Mouse (Mus musculus): ENCODE results near the gene Gpr182. TPM values are rescaled to one million over a fixed set of nuclear protein-coding genes. Genes with fewer than 3 reads are reported as not detected.
"Not testable (repeated sequence)": the region's sequence is repeated elsewhere in the genome, so short reads cannot be mapped to it uniquely, and the experiment has no call there.

Gpr182 gene
- 0.28 and 0.45 TPM in 2 replicates for polyA plus RNA-seq (2014; fragmentation: Nextera tagmentation; extraction: Ambion mirVana)

DNA sequence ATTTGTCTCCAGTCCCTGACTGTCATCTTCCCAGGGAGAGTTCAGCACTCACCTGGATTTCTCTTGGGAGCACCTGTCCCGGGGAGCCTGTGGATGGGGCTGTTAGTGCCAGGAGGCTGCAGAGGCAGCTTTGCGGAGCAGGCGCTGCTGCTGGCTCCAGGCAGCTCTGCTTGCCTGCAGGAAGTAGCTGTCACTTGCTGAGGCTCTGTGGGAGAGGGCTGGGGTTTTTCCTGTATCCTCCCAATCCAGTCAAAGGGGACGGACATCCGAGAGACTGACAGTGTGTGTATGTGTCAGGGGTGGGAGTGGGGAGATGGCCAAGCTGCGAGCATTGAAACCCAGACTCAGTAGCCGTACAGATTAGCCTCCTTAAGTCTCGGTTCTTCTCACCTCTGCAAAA, at the start of gene Gpr182:
TSS of gene Gpr182 (minus strand) at position 185 of the 400 bp plus-strand sequence.
- no peaks in the 10 kb centered on the region for H3K4me1 ChIP-seq (ENCODE audit: control insufficient read depth, insufficient read depth, low read length)
- H3K36me3 ChIP-seq (replicated peaks; ENCODE audit: control insufficient read depth, insufficient read depth, low read depth, low read length), result 0 out of 2 replicates have a peak, but pooled peaks cover 2% of the 10 kb centered on the region
- DNase-seq (ENCODE audit: low spot score) (no peak), ATAC-seq (replicated peaks; ENCODE audit: insufficient number of reproducible peaks, low FRiP score, low TSS enrichment, low read depth) (no peak)
- H3K27ac ChIP-seq (replicated peaks; ENCODE audit: low read depth, low read length), result no peak within 1 kb of the TSS
- WGBS, result 41% methylated on average over 8 of the region's 8 CpGs
- H3K27me3 ChIP-seq (ENCODE audit: control insufficient read depth, insufficient read depth, low read length), result no peaks in the 10 kb centered on the region
- no peak within 1 kb of the TSS for H3K4me2 ChIP-seq (ENCODE audit: low read depth, low read length)
- no peak within 1 kb of the TSS for H3K4me3 ChIP-seq (ENCODE audit: low read depth, low read length)
- no peaks in the 10 kb centered on the region for H3K9me3 ChIP-seq (replicated peaks; ENCODE audit: control insufficient read depth, low read length)
- no peak within 1 kb of the TSS for H3K9ac ChIP-seq (replicated peaks; ENCODE audit: low read length)

GRCm38 (mm10) chr10:127800891-127801290, 49.4 kb upstream of the Gpr182 start, which contains the start of gene Rdh16:
Rdh16 (plus strand) TSS chr10:127801152.
- no peak within 1 kb of the TSS for H3K4me2 ChIP-seq (ENCODE audit: low read depth, low read length)
- no peaks in the 10 kb centered on the region for H3K27me3 ChIP-seq (ENCODE audit: control insufficient read depth, insufficient read depth, low read length)
- no peak within 1 kb of the TSS for H3K27ac ChIP-seq (replicated peaks; ENCODE audit: low read depth, low read length)
- H3K4me3 ChIP-seq (ENCODE audit: low read depth, low read length), result no peak within 1 kb of the TSS
- H3K9ac ChIP-seq (replicated peaks; ENCODE audit: low read length), result no peak within 1 kb of the TSS
- 90% methylated on average over 6 of the region's 6 CpGs for WGBS
- ATAC-seq (replicated peaks; ENCODE audit: insufficient number of reproducible peaks, low FRiP score, low TSS enrichment, low read depth), result no peak
- H3K4me1 ChIP-seq (ENCODE audit: control insufficient read depth, insufficient read depth, low read length), result no peaks in the 10 kb centered on the region
- H3K36me3 ChIP-seq (replicated peaks; ENCODE audit: control insufficient read depth, insufficient read depth, low read depth, low read length), result no peaks in the 10 kb centered on the region
- H3K9me3 ChIP-seq (replicated peaks; ENCODE audit: control insufficient read depth, low read length), result no peaks in the 10 kb centered on the region
- no peak for DNase-seq (ENCODE audit: low spot score)

GRCm38 (mm10) chr10:127799295-127799694, 47.8 kb upstream of the Gpr182 start:
- H3K4me2 ChIP-seq (ENCODE audit: low read depth, low read length), result no peak overlapping the region
- no peaks in the 10 kb centered on the region for H3K36me3 ChIP-seq (replicated peaks; ENCODE audit: control insufficient read depth, insufficient read depth, low read depth, low read length)
- 78% methylated on average over 1 of the region's 1 CpGs for WGBS
- DNase-seq (ENCODE audit: low spot score), result no peak
- H3K4me3 ChIP-seq (ENCODE audit: low read depth, low read length), result no peak overlapping the region
- no peak overlapping the region for H3K9ac ChIP-seq (replicated peaks; ENCODE audit: low read length)
- H3K27ac ChIP-seq (replicated peaks; ENCODE audit: low read depth, low read length), result no peak overlapping the region
- no peaks in the 10 kb centered on the region for H3K27me3 ChIP-seq (ENCODE audit: control insufficient read depth, insufficient read depth, low read length)
- no peaks in the 10 kb centered on the region for H3K9me3 ChIP-seq (replicated peaks; ENCODE audit: control insufficient read depth, low read length)
- no peaks in the 10 kb centered on the region for H3K4me1 ChIP-seq (ENCODE audit: control insufficient read depth, insufficient read depth, low read length)
- no peak for ATAC-seq (replicated peaks; ENCODE audit: insufficient number of reproducible peaks, low FRiP score, low TSS enrichment, low read depth)

GRCm38 (mm10) chr10:127785411-127785810, 33.9 kb upstream of the Gpr182 start:
- not testable (repeated sequence) for H3K27me3 ChIP-seq (ENCODE audit: control insufficient read depth, insufficient read depth, low read length); H3K9ac ChIP-seq (replicated peaks; ENCODE audit: low read length); ATAC-seq (replicated peaks; ENCODE audit: insufficient number of reproducible peaks, low FRiP score, low TSS enrichment, low read depth); H3K4me2 ChIP-seq (ENCODE audit: low read depth, low read length); H3K36me3 ChIP-seq (replicated peaks; ENCODE audit: control insufficient read depth, insufficient read depth, low read depth, low read length); DNase-seq (ENCODE audit: low spot score); H3K4me1 ChIP-seq (ENCODE audit: control insufficient read depth, insufficient read depth, low read length); H3K27ac ChIP-seq (replicated peaks; ENCODE audit: low read depth, low read length); H3K4me3 ChIP-seq (ENCODE audit: low read depth, low read length); H3K9me3 ChIP-seq (replicated peaks; ENCODE audit: control insufficient read depth, low read length)
- WGBS, result 84% methylated on average over 1 of the region's 1 CpGs

DNA sequence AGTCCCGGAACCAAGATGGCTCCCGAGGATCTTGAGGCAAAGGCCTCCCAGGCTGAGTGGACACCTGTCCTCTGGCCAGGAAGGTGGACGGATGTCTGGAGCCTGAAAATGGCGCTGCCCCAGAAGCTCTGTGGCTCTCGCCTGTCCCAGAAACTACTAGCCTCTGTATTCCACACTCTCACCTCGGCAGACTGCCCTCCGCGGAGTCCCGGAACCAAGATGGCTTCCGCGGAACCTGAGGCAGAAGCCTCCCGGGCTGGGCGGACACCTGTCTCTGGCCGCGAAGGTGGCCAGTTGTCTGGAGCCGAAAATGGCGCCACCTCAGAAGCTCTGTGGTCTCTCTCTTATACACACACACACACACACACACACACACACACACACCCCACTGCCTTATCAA, 30.8 kb upstream of the Gpr182 start:
- ATAC-seq (replicated peaks; ENCODE audit: insufficient number of reproducible peaks, low FRiP score, low TSS enrichment, low read depth); H3K9me3 ChIP-seq (replicated peaks; ENCODE audit: control insufficient read depth, low read length); H3K27me3 ChIP-seq (ENCODE audit: control insufficient read depth, insufficient read depth, low read length); DNase-seq (ENCODE audit: low spot score); H3K4me1 ChIP-seq (ENCODE audit: control insufficient read depth, insufficient read depth, low read length); H3K9ac ChIP-seq (replicated peaks; ENCODE audit: low read length); H3K36me3 ChIP-seq (replicated peaks; ENCODE audit: control insufficient read depth, insufficient read depth, low read depth, low read length); H3K4me3 ChIP-seq (ENCODE audit: low read depth, low read length); H3K27ac ChIP-seq (replicated peaks; ENCODE audit: low read depth, low read length); H3K4me2 ChIP-seq (ENCODE audit: low read depth, low read length): not testable (repeated sequence)
- WGBS, result 95% methylated on average over 17 of the region's 17 CpGs

DNA sequence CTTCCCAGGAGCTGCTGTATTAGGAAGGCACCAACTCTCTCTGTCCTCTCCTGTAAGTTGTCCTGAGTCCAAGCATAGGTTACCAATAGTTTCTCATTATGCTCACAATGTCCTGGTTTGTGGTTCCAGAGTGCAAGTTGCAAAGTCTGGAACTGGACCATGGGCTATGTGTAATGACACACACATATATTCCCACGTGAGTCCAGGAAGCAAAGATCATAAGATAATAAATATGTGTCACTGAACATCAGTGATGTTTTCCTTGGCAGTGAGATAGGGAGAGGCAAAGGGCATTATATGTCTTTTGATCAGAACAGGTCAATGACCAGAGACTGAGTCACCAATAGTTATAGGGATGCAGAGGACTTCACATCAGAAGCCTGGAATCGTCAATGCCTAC, 24.5 kb upstream of the Gpr182 start, which contains the start of gene Rdh9:
TSS of gene Rdh9 (plus strand) at position 376 of the 400 bp plus-strand sequence.
- no peak within 1 kb of the TSS for H3K4me3 ChIP-seq (ENCODE audit: low read depth, low read length)
- no peak within 1 kb of the TSS for H3K9ac ChIP-seq (replicated peaks; ENCODE audit: low read length)
- no peaks in the 10 kb centered on the region for H3K36me3 ChIP-seq (replicated peaks; ENCODE audit: control insufficient read depth, insufficient read depth, low read depth, low read length)
- ATAC-seq (replicated peaks; ENCODE audit: insufficient number of reproducible peaks, low FRiP score, low TSS enrichment, low read depth) (no peak), DNase-seq (ENCODE audit: low spot score) (no peak)
- no peak within 1 kb of the TSS for H3K4me2 ChIP-seq (ENCODE audit: low read depth, low read length)
- no peaks in the 10 kb centered on the region for H3K27me3 ChIP-seq (ENCODE audit: control insufficient read depth, insufficient read depth, low read length)
- WGBS, result 86% methylated on average over 2 of the region's 2 CpGs
- H3K27ac ChIP-seq (replicated peaks; ENCODE audit: low read depth, low read length), result no peak within 1 kb of the TSS
- H3K4me1 ChIP-seq (ENCODE audit: control insufficient read depth, insufficient read depth, low read length), result no peaks in the 10 kb centered on the region
- no peaks in the 10 kb centered on the region for H3K9me3 ChIP-seq (replicated peaks; ENCODE audit: control insufficient read depth, low read length)

- Histone ChIP-seq H3K27ac (replicated peaks; ENCODE audit: low read depth, low read length) (no peak overlapping the region), H3K36me3 (replicated peaks; ENCODE audit: control insufficient read depth, insufficient read depth, low read depth, low read length) (no peaks in the 10 kb centered on the region), H3K9me3 (replicated peaks; ENCODE audit: control insufficient read depth, low read length) (no peaks in the 10 kb centered on the region), H3K4me3 (ENCODE audit: low read depth, low read length) (no peak overlapping the region), H3K27me3 (ENCODE audit: control insufficient read depth, insufficient read depth, low read length) (no peaks in the 10 kb centered on the region), H3K9ac (replicated peaks; ENCODE audit: low read length) (no peak overlapping the region), H3K4me2 (ENCODE audit: low read depth, low read length) (no peak overlapping the region), H3K4me1 (ENCODE audit: control insufficient read depth, insufficient read depth, low read length) (no peaks in the 10 kb centered on the region)
- DNase-seq (ENCODE audit: low spot score) (no peak), ATAC-seq (replicated peaks; ENCODE audit: insufficient number of reproducible peaks, low FRiP score, low TSS enrichment, low read depth) (no peak)
- WGBS, result 85% methylated on average over 1 of the region's 1 CpGs
Observed at GRCm38 (mm10) chr10:127766564-127766963, 15.0 kb upstream of the Gpr182 start.

- no peak overlapping the region for H3K27ac ChIP-seq (replicated peaks; ENCODE audit: low read depth, low read length)
- WGBS, result 71% methylated on average over 12 of the region's 12 CpGs
- H3K36me3 ChIP-seq (replicated peaks; ENCODE audit: control insufficient read depth, insufficient read depth, low read depth, low read length), result no peaks in the 10 kb centered on the region
- H3K4me3 ChIP-seq (ENCODE audit: low read depth, low read length), result no peak overlapping the region
- no peaks in the 10 kb centered on the region for H3K27me3 ChIP-seq (ENCODE audit: control insufficient read depth, insufficient read depth, low read length)
- H3K9me3 ChIP-seq (replicated peaks; ENCODE audit: control insufficient read depth, low read length), result no peaks in the 10 kb centered on the region
- no peak overlapping the region for H3K4me2 ChIP-seq (ENCODE audit: low read depth, low read length)
- DNase-seq (ENCODE audit: low spot score), result no peak
- H3K4me1 ChIP-seq (ENCODE audit: control insufficient read depth, insufficient read depth, low read length), result no peaks in the 10 kb centered on the region
- no peak overlapping the region for H3K9ac ChIP-seq (replicated peaks; ENCODE audit: low read length)
- no peak for ATAC-seq (replicated peaks; ENCODE audit: insufficient number of reproducible peaks, low FRiP score, low TSS enrichment, low read depth)
Observed at GRCm38 (mm10) chr10:127763914-127764680, 12.6 kb upstream of the Gpr182 start.

Data from embryonic facial prominence, embryonic 11.5 days (tissue).